Mouse (Mus musculus): ENCODE results near the gene Specc1.

GRCm38 (mm10) chr11:62035220-62035619 is 78.7 kb downstream of the Specc1 start:
- TF ChIP-seq CTCF (IDR thresholded peaks at IDR 0.05; ENCODE audit: low read depth, low read length) (no peak), POLR2A (IDR thresholded peaks at IDR 0.05; ENCODE audit: borderline replicate concordance, low read depth, low read length) (no peak)
